Mouse (Mus musculus) testis, adult 2 months (tissue): Measurements from ENCODE around the gene Mgll.

Source experiments
- CTCF ChIP-seq: fragments of 200-500 bp; IDR thresholded peaks from 2 replicates; pipeline ENCODE4 v1.5.1; 2012; ENCODE audit warnings: low read depth, mild to moderate bottlenecking, inconsistent platforms, low read length, moderate library complexity; ENCODE audit not compliant: control insufficient read depth, insufficient read depth, insufficient replicate concordance
- POLR2A ChIP-seq: fragments of 200-500 bp; IDR thresholded peaks from 2 replicates; pipeline ENCODE4 v1.6.1; 2012; ENCODE audit warnings: low read depth, mild to moderate bottlenecking, inconsistent platforms, low read length, moderate library complexity; ENCODE audit not compliant: control insufficient read depth

- TF ChIP-seq POLR2A (no peak), CTCF (no peak)
These were observed 12.1 kb downstream of the Mgll start for GRCm38 (mm10) chr6:88736337-88736736.
